In the genomic region with DNA sequence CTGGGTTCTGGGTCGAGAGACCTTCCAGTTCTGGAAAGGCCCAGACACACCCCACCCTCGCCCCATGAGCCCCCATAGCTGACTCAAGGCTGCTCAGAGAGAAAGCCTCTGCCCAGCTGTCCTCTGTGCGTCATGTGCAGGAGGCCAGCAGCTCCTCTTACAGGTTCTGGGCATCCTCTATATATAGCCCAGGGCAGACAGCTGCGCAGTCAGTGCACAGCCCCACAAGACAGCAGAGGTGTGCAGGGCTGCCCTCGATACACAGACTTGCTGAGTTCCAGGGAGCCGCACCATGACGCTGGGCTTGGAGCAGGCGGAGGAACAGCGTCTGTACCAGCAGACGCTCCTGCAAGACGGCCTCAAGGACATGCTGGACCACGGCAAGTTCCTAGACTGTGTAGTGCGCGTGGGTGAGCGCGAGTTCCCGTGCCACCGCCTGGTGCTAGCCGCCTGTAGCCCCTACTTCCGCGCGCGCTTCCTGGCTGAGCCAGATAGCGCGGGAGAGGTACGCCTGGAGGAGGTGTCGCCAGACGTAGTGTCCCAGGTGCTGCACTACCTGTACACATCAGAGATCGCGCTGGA, we compare ENCODE assay signal across 9 mouse cellular contexts. TPM values are rescaled to one million over a fixed set of nuclear protein-coding genes. Genes with fewer than 3 reads are reported as not detected.
DNase-seq lines count a peak whose midpoint lies in the region; ATAC-seq lines count a peak whose summit lies in the region.
"Had no signal": no experiment of that assay in that cellular context is flagged by ENCODE, and none has a peak within 500 bp of the region (broad histone marks: within the 10 kb centered on the region; RNA-seq: fewer than 3 reads in every experiment).

Klhl40 (plus strand) TSS at position 124 of the 582 bp plus-strand sequence.

- peaks cover 49% of the 10 kb centered on the region for H3K27me3 ChIP-seq in liver, embryonic 12.5 days (replicated peaks)
- H3K27me3 ChIP-seq in forebrain, embryonic 10.5 days (ENCODE audit: poor library complexity, severe bottlenecking) = peaks cover 57% of the 10 kb centered on the region
- peaks cover 32% of the 10 kb centered on the region for H3K27me3 ChIP-seq in heart, embryonic 16.5 days (ENCODE audit: control insufficient read depth, insufficient read depth, low read length)

- peak within 1 kb of the TSS; percentile 14; the same call in 1 of the 2 replicates for H3K4me3 ChIP-seq in liver, embryonic 12.5 days
- peak within 1 kb of the TSS; percentile 44 for H3K4me3 ChIP-seq in forebrain, embryonic 10.5 days
- H3K4me3 ChIP-seq in heart, embryonic 16.5 days (ENCODE audit: low read length) = peak within 1 kb of the TSS; percentile 49

- no peak within 1 kb of the TSS for H3K27ac ChIP-seq in liver, embryonic 12.5 days
- no peak within 1 kb of the TSS for H3K27ac ChIP-seq in forebrain, embryonic 10.5 days
- H3K27ac ChIP-seq in heart, embryonic 16.5 days (ENCODE audit: low read length) = peak within 1 kb of the TSS; percentile 85

- ATAC-seq in liver, embryonic 12.5 days = peak; percentile 15; the same call in 1 of the 2 replicates
- 0 out of 2 replicates have a peak, but pooled peaks have one; percentile 35 for ATAC-seq in heart, embryonic 16.5 days (replicated peaks; ENCODE audit: extremely low read depth, insufficient read depth, low FRiP score)
- peak; percentile 32 for ATAC-seq in megakaryocyte progenitor cell, adult 5-6 weeks (replicated peaks; ENCODE audit: poor library complexity)

- no peak for DNase-seq in liver
- no peak for DNase-seq in forebrain, embryonic 10.5 days (ENCODE audit: extremely low spot score, low spot score)
- no peak for DNase-seq in cerebellum, adult 18-20 months
- no peak for DNase-seq in urinary bladder, postnatal 14 days (ENCODE audit: low spot score)
- DNase-seq in adrenal gland, postnatal 25 days = no peak

- no peaks in the 10 kb centered on the region for H3K9me3 ChIP-seq in liver, embryonic 12.5 days (replicated peaks)
- no peaks in the 10 kb centered on the region for H3K9me3 ChIP-seq in forebrain, embryonic 10.5 days
- H3K9me3 ChIP-seq in heart, embryonic 16.5 days (replicated peaks; ENCODE audit: control insufficient read depth, low read length) = no peaks in the 10 kb centered on the region

- H3K4me2 ChIP-seq in liver, embryonic 12.5 days = peak within 1 kb of the TSS; percentile 37
- H3K4me2 ChIP-seq in heart, embryonic 16.5 days (ENCODE audit: low read depth, low read length) = peak within 1 kb of the TSS; percentile 84

- no peaks in the 10 kb centered on the region for H3K36me3 ChIP-seq in liver, embryonic 12.5 days
- H3K36me3 ChIP-seq in forebrain, embryonic 10.5 days (replicated peaks) = no peaks in the 10 kb centered on the region
- H3K36me3 ChIP-seq in heart, embryonic 16.5 days (ENCODE audit: control insufficient read depth, insufficient read depth) = no peaks in the 10 kb centered on the region

- peaks cover 8% of the 10 kb centered on the region; the same call in 1 of the 2 replicates for H3K4me1 ChIP-seq in liver, embryonic 12.5 days
- peaks cover 12% of the 10 kb centered on the region for H3K4me1 ChIP-seq in forebrain, embryonic 10.5 days
- peaks cover 27% of the 10 kb centered on the region for H3K4me1 ChIP-seq in heart, embryonic 16.5 days (ENCODE audit: control insufficient read depth, insufficient read depth, low read length)

- 15% methylated on average over 30 of the region's 30 CpGs for WGBS in liver, embryonic 12.5 days (ENCODE audit: insufficient replicate concordance)
- 24% methylated on average over 30 of the region's 30 CpGs for WGBS in forebrain, embryonic 10.5 days
- WGBS in heart, embryonic 16.5 days = 12% methylated on average over 30 of the region's 30 CpGs

- no peak within 1 kb of the TSS for H3K9ac ChIP-seq in liver, embryonic 12.5 days
- H3K9ac ChIP-seq in heart, embryonic 16.5 days (ENCODE audit: low read length) = peak within 1 kb of the TSS; percentile 63

RNA-seq across cellular contexts. Expression of gene Klhl40, which starts in this region (rescaled TPM):
- polyA plus RNA-seq in liver, embryonic 12.5 days (2016; fragmentation: Nextera tagmentation; extraction: Ambion mirVana) = 0.06 and 0.26 TPM in 2 replicates
- polyA plus RNA-seq in forebrain, embryonic 10.5 days (2016; fragmentation: Nextera tagmentation; extraction: Ambion mirVana) = 0.12 TPM in 1 of 2 replicates, not detected in the other
- polyA plus RNA-seq in heart, embryonic 16.5 days (2015; fragmentation: Nextera tagmentation; extraction: Ambion mirVana) = 6.5 and 6.8 TPM in 2 replicates
- not detected in 2 replicates for total RNA-seq in megakaryocyte progenitor cell, adult 5-6 weeks (2015)
- total RNA-seq in megakaryocyte progenitor cell, adult 5-6 weeks (2017) = 0.17 TPM in 1 of 2 replicates, not detected in the other
- total RNA-seq in adrenal gland, postnatal 25 days (2021) = 0.18 TPM in 1 of 2 replicates, not detected in the other
- polyA plus RNA-seq: liver, adult 2 months had no signal

Comparison
In these comparisons a context has a peak if more than half of its experiments do, and no peak if none do; other contexts are left out.
1. Peak in ATAC-seq, H3K4me3 ChIP-seq and H3K4me2 ChIP-seq in liver, embryonic 12.5 days; RNA of the gene not detected or under 1 TPM.
2. Peak in ATAC-seq in megakaryocyte progenitor cell, adult 5-6 weeks; RNA of the gene not detected or under 1 TPM.